Mouse (Mus musculus): ENCODE measurements around the gene 4930415O20Rik. TPM values are rescaled to one million over a fixed set of nuclear protein-coding genes. Genes with fewer than 3 reads are reported as not detected.
A peak's percentile ranks its signal among the peaks of the same experiment; 100 is the strongest.

Gene 4930415O20Rik
- polyA plus RNA-seq, 1 experiment, result 0.46 TPM

DNA sequence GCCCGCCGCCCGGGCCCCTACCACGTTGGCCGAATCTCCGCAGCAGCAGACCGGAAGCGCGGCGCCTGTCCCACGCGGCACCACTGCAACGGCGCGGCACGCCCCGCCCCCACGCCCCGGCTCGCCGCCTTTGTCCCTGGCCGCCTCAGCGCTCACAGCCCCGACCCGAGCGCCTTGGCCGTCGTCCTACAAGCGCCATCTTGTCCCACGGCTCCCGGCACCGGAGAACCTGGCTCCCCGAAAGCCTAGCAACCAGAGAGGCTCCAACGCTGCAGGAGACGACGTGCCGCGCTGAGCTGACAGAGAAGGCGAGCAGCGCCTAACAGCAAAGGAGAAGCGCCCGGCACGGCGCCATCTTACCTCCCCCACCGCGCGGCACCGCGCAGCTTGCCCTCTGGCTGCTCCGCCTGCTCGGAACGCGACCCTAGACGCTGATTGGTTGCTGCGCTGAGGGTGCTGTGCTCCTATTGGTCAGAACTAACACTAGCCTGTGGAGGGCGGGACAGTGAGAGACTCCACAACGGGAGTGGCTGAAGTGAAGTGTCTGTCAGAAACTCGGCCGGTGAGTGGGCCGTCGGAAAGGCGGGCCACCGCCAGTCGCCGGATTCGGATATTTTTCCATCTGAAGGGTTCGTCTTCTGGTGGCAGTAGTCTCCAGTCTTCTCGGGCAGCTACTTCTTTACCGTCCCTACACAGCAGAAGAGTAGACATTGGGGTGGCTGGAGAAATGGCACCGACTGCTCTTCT is 36.8 kb upstream of the 4930415O20Rik start, which contains the start of gene Kansl2:
Gene Kansl2 (minus strand): TSS at position 384 of the 747 bp plus-strand sequence.
- no peaks in the 10 kb centered on the region for H3K4me1 ChIP-seq (ENCODE audit: control insufficient read depth, insufficient read depth, insufficient read length, low read length)
- TF ChIP-seq POLR2A (IDR thresholded peaks at IDR 0.05; ENCODE audit: low read depth, low read length), result peak; percentile 98
- TF ChIP-seq CTCF (IDR thresholded peaks at IDR 0.05; ENCODE audit: extremely low read depth, insufficient read length, insufficient replicate concordance, low read depth, low read length), result 0 out of 2 replicates have a peak, but pooled peaks have one; percentile 13
- under 1% methylated on average over 70 of the region's 70 CpGs for WGBS

DNA sequence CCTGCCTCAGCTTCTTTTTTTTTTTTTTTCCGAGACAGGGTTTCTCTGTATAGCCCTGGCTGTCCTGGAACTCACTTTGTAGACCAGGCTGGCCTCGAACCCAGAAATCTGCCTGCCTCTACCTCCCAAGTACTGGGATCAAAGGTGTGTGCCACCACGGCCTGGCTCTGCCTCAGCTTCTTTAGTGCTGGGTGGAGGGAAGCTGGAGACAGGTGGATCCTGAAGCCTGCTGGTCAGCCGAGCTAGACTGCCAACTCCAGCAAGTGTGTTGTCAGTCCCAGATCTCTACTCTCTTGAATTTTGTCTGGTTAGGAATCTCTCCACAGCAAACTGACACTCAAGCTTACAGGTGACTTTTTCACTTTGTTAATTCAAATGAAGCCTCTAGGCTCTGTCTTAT is 34.9 kb upstream of the 4930415O20Rik start:
- H3K27me3 ChIP-seq (ENCODE audit: control insufficient read depth, insufficient read depth, low read length), result no peaks in the 10 kb centered on the region
- no peak overlapping the region for H3K4me3 ChIP-seq (ENCODE audit: low read depth, low read length)
- no peak overlapping the region for H3K27ac ChIP-seq (ENCODE audit: insufficient read depth, low read depth, low read length)
- TF ChIP-seq POLR2A (IDR thresholded peaks at IDR 0.05; ENCODE audit: low read depth, low read length), result no peak
- TF ChIP-seq CTCF (IDR thresholded peaks at IDR 0.05; ENCODE audit: extremely low read depth, insufficient read length, insufficient replicate concordance, low read depth, low read length), result no peak
- peaks cover 15% of the 10 kb centered on the region for H3K36me3 ChIP-seq (ENCODE audit: control insufficient read depth, insufficient read depth, low read length)
- WGBS, result 66% methylated on average over 4 of the region's 4 CpGs
- no peaks in the 10 kb centered on the region for H3K4me1 ChIP-seq (ENCODE audit: control insufficient read depth, insufficient read depth, insufficient read length, low read length)

More for the DNA sequence above, 36.8 kb upstream of the 4930415O20Rik start, which contains the start of gene Kansl2:
- peaks cover 18% of the 10 kb centered on the region for H3K36me3 ChIP-seq (ENCODE audit: control insufficient read depth, insufficient read depth, low read length)
- H3K27me3 ChIP-seq (ENCODE audit: control insufficient read depth, insufficient read depth, low read length), result no peaks in the 10 kb centered on the region
- H3K4me3 ChIP-seq (ENCODE audit: low read depth, low read length), result peak within 1 kb of the TSS; percentile 79
- H3K27ac ChIP-seq (ENCODE audit: insufficient read depth, low read depth, low read length), result peak within 1 kb of the TSS; percentile 88

DNA sequence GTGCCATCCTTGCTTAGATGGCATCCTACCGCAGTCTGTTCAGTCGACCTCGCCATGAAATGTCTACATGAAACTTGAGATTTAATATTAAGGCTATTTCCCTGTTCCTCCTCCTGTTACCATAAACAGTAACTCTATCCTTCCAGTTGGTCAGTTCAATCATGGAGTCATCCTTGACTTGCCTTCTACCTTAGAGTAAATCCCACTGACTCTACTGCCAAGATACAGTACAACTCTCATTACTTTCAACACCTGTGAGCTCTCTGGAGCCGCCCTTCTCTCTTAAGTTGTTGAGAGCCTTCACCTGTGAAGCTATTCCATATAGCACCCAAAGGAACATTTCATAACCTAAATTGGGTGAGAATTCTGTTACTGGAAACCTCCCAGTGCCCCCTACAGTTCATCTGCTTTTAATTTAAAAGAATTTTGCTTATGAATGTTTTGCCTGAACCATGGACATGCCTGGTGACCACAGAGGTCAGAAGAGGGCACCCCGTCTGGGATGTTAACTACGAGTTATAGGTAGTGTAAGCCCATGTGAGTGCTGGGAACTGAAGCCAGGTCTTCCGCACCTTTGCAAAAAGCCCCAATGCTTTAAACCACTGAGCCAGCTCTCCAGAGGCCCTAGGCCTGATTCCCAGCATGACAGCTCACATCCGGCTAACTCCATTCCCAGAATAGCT is 33.8 kb upstream of the 4930415O20Rik start:
- no peaks in the 10 kb centered on the region for H3K4me1 ChIP-seq (ENCODE audit: control insufficient read depth, insufficient read depth, insufficient read length, low read length)
- H3K36me3 ChIP-seq (ENCODE audit: control insufficient read depth, insufficient read depth, low read length), result peaks cover 13% of the 10 kb centered on the region
- WGBS, result 84% methylated on average over 8 of the region's 8 CpGs
- H3K4me3 ChIP-seq (ENCODE audit: low read depth, low read length), result no peak overlapping the region
- no peaks in the 10 kb centered on the region for H3K27me3 ChIP-seq (ENCODE audit: control insufficient read depth, insufficient read depth, low read length)
- H3K27ac ChIP-seq (ENCODE audit: insufficient read depth, low read depth, low read length), result no peak overlapping the region
- TF ChIP-seq CTCF (IDR thresholded peaks at IDR 0.05; ENCODE audit: extremely low read depth, insufficient read length, insufficient replicate concordance, low read depth, low read length), result no peak
- no peak for TF ChIP-seq POLR2A (IDR thresholded peaks at IDR 0.05; ENCODE audit: low read depth, low read length)

DNA sequence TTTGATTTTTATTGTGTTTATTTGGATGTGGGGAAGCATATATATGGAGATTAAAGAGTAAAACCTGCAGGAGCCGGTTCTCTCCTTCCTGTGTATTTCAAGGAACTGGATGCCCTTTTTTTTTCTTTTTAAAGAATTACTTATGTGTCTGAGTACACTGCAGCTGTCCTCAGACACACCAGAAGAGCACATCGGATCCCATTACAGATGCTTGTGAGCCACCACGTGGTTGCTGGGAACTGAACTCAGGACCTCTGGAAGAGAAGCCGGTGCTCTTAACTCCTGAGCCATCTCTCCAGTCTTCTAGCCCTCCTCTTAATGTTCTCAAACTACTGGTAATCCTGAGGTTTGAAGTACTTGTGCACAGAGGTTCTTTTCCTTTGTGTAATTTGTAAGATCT is 32.9 kb upstream of the 4930415O20Rik start:
- H3K36me3 ChIP-seq (ENCODE audit: control insufficient read depth, insufficient read depth, low read length), result peaks cover 20% of the 10 kb centered on the region
- 69% methylated on average over 4 of the region's 4 CpGs for WGBS
- no peak overlapping the region for H3K27ac ChIP-seq (ENCODE audit: insufficient read depth, low read depth, low read length)
- no peaks in the 10 kb centered on the region for H3K27me3 ChIP-seq (ENCODE audit: control insufficient read depth, insufficient read depth, low read length)
- no peaks in the 10 kb centered on the region for H3K4me1 ChIP-seq (ENCODE audit: control insufficient read depth, insufficient read depth, insufficient read length, low read length)
- TF ChIP-seq POLR2A (IDR thresholded peaks at IDR 0.05; ENCODE audit: low read depth, low read length), result no peak
- no peak for TF ChIP-seq CTCF (IDR thresholded peaks at IDR 0.05; ENCODE audit: extremely low read depth, insufficient read length, insufficient replicate concordance, low read depth, low read length)
- H3K4me3 ChIP-seq (ENCODE audit: low read depth, low read length), result no peak overlapping the region

DNA sequence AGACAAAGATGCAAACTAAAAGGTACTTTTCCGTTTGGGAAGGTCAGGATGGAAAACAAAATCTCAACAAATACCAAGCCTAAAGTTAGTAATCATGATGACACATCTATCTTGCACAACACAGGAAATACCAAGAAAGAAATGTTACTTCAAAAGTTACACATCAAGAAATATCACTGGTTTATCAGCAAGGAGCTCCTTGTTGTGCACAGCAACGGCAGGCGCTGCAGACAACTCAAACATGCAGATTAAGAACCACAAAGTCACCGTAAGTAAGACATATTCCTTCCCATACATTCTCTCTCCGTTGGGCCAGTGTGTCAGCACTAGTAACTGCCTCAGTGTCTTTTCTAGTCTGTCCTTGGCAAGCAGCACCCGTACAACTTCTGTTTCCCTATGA is 29.7 kb upstream of the 4930415O20Rik start:
- H3K27me3 ChIP-seq (ENCODE audit: control insufficient read depth, insufficient read depth, low read length), result no peaks in the 10 kb centered on the region
- WGBS, result 68% methylated on average over 6 of the region's 6 CpGs
- TF ChIP-seq CTCF (IDR thresholded peaks at IDR 0.05; ENCODE audit: extremely low read depth, insufficient read length, insufficient replicate concordance, low read depth, low read length) (no peak), POLR2A (IDR thresholded peaks at IDR 0.05; ENCODE audit: low read depth, low read length) (no peak)
- H3K4me1 ChIP-seq (ENCODE audit: control insufficient read depth, insufficient read depth, insufficient read length, low read length), result no peaks in the 10 kb centered on the region
- no peak overlapping the region for H3K27ac ChIP-seq (ENCODE audit: insufficient read depth, low read depth, low read length)
- H3K36me3 ChIP-seq (ENCODE audit: control insufficient read depth, insufficient read depth, low read length), result peaks cover 48% of the 10 kb centered on the region
- no peak overlapping the region for H3K4me3 ChIP-seq (ENCODE audit: low read depth, low read length)

DNA sequence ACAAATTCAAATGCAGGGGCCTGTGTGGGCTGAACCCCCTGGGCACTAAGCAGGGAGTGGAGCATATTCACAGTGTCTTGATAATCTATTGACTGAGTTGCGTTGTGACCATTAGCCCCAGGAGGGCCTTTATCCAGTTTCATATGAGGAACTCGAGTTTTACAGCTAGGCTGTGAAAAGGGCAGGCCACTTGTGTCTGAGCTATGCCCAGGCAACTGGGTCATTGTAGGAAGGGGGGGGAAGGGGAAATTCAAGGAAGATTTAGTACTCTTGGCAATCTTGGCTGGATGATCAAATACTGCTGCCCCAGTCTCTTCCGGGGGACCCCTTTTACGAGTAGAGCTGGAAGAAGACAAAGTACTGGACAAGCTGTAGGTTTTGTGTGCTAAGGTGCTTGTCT is 27.5 kb upstream of the 4930415O20Rik start:
- H3K4me3 ChIP-seq (ENCODE audit: low read depth, low read length), result no peak overlapping the region
- TF ChIP-seq POLR2A (IDR thresholded peaks at IDR 0.05; ENCODE audit: low read depth, low read length), result no peak
- no peak for TF ChIP-seq CTCF (IDR thresholded peaks at IDR 0.05; ENCODE audit: extremely low read depth, insufficient read length, insufficient replicate concordance, low read depth, low read length)
- H3K27me3 ChIP-seq (ENCODE audit: control insufficient read depth, insufficient read depth, low read length), result no peaks in the 10 kb centered on the region
- no peak overlapping the region for H3K27ac ChIP-seq (ENCODE audit: insufficient read depth, low read depth, low read length)
- H3K4me1 ChIP-seq (ENCODE audit: control insufficient read depth, insufficient read depth, insufficient read length, low read length), result no peaks in the 10 kb centered on the region
- WGBS, result 78% methylated on average over 4 of the region's 4 CpGs
- peaks cover 61% of the 10 kb centered on the region for H3K36me3 ChIP-seq (ENCODE audit: control insufficient read depth, insufficient read depth, low read length)

DNA sequence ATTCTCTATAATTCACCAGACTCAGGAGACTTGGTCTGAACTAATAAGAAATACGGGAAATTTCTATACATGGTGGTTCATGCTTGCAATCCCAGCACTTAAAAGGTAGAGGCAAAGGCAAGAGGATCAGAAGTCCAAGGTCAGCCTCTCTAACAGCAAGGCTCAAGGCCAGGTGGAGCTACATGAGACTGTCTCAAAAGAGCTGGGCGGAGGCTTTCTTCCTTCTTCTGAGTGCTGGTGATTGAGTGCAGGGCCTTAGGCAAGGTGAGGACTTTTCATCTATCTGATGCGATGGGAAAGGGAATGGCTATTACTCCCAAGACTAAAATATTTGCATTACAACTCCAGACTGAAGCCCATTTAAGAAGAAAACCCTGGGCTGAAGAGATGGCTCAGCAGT is 25.7 kb upstream of the 4930415O20Rik start:
- no peak overlapping the region for H3K4me3 ChIP-seq (ENCODE audit: low read depth, low read length)
- peaks cover 62% of the 10 kb centered on the region for H3K36me3 ChIP-seq (ENCODE audit: control insufficient read depth, insufficient read depth, low read length)
- TF ChIP-seq CTCF (IDR thresholded peaks at IDR 0.05; ENCODE audit: extremely low read depth, insufficient read length, insufficient replicate concordance, low read depth, low read length) (no peak), POLR2A (IDR thresholded peaks at IDR 0.05; ENCODE audit: low read depth, low read length) (no peak)
- H3K27me3 ChIP-seq (ENCODE audit: control insufficient read depth, insufficient read depth, low read length), result no peaks in the 10 kb centered on the region
- 87% methylated on average over 3 of the region's 3 CpGs for WGBS
- no peaks in the 10 kb centered on the region for H3K4me1 ChIP-seq (ENCODE audit: control insufficient read depth, insufficient read depth, insufficient read length, low read length)
- no peak overlapping the region for H3K27ac ChIP-seq (ENCODE audit: insufficient read depth, low read depth, low read length)

Measured in small intestine, adult 2 months (tissue).